Comparison of ENCODE assay signal across 8 mouse cellular contexts in the genomic region with DNA sequence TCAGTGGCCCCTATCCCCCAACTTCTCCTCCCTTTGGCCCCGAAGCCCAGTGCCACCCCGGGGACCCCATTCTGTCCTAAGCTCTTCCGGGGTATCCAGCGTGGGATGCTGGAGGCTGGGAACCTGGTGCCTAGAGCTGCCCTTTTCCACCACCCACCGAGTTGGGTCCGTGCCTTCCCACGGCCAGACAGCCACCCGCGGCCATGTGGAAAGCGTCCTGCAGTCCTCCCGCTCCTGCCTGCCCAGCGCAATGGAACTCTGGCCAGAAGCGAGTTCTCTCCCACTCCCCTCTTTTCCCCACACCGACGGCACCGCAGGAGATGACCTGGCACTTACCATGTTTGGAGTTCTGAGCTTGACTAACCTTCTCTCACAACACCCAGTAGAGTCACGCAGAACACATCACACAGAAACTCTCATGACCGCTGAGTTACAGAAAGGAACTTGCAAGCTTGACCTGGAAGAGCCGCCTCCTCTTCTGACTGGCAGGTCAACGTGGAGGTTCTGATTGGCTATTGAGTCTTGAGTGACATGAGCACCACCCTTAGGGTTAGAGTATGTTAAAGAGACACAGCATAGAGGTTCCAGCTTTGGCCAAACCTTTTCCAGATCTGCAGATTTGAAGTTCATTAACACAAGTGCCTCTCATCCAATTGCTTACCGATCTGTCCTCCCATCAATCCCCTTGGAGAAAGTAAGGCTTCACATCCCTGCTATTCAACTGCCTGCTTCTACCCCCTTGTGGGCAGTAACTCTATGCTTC. TPM values are rescaled to one million over a fixed set of nuclear protein-coding genes. Genes with fewer than 3 reads are reported as not detected.
DNase-seq lines count a peak whose midpoint lies in the region; ATAC-seq lines count a peak whose summit lies in the region.
"Not testable (repeated sequence)": the region's sequence is repeated elsewhere in the genome, so short reads cannot be mapped to it uniquely, and the experiment has no call there.

A gene (minus strand): TSS at position 436 of the 763 bp plus-strand sequence.

- H3K36me3 ChIP-seq in hindbrain, embryonic 16.5 days (ENCODE audit: control insufficient read depth, insufficient read depth, low read length): not testable (repeated sequence)

- not testable (repeated sequence) for H3K9me3 ChIP-seq in hindbrain, embryonic 16.5 days (ENCODE audit: control insufficient read depth, low read length)

- H3K4me3 ChIP-seq in hindbrain, embryonic 16.5 days (ENCODE audit: low read length): peak within 1 kb of the TSS; percentile 39

- peak within 1 kb of the TSS; percentile 44 for H3K4me2 ChIP-seq in hindbrain, embryonic 16.5 days (ENCODE audit: low read length)

- H3K9ac ChIP-seq in hindbrain, embryonic 16.5 days (ENCODE audit: low read depth, low read length): peak within 1 kb of the TSS; percentile 47; the same call in 1 of the 2 replicates

- H3K27me3 ChIP-seq in hindbrain, embryonic 16.5 days (replicated peaks; ENCODE audit: control insufficient read depth, insufficient read depth, low read length): not testable (repeated sequence)

- not testable (repeated sequence) for H3K4me1 ChIP-seq in hindbrain, embryonic 16.5 days (ENCODE audit: control insufficient read depth, insufficient read depth, low read depth, low read length)

- peak; percentile 71; the same call in 1 of the 2 replicates for ATAC-seq in common myeloid progenitor, adult 5-6 weeks (replicated peaks; ENCODE audit: low read depth, poor library complexity, severe bottlenecking)
- not testable (repeated sequence) for ATAC-seq in hindbrain, embryonic 16.5 days

- H3K27ac ChIP-seq in hindbrain, embryonic 16.5 days (ENCODE audit: low read depth, low read length): not testable (repeated sequence)

- DNase-seq in WW6 (ENCODE audit: low read depth, low spot score): peak; percentile 20
- DNase-seq in gastrocnemius, adult 8-10 months (ENCODE audit: low spot score in 2 of 2): peak; percentile 49 to 72
- DNase-seq in layer of hippocampus, postnatal 36 days: peak; percentile 71 to 73
- DNase-seq in lung, postnatal 14 days: peak; percentile 70
- peak; percentile 59 for DNase-seq in ovary, postnatal 36 days (ENCODE audit: low spot score)
- peak; percentile 59 for DNase-seq in thymus, postnatal 4 days

- 3% methylated on average over 15 of the region's 21 CpGs for WGBS in hindbrain, embryonic 16.5 days

RNA-seq across cellular contexts. Expression of the gene that starts here (rescaled TPM):
- 20.0 and 53.2 TPM in 2 replicates for total RNA-seq in common myeloid progenitor, adult 5-6 weeks (2017)
- 100 to 1,000 TPM; 108 to 151 (median 122) TPM for total RNA-seq in gastrocnemius, adult 8-10 months (2022)
- polyA plus RNA-seq in hindbrain, embryonic 16.5 days (2015; fragmentation: Nextera tagmentation; extraction: Ambion mirVana): 46.4 and 49.6 TPM in 2 replicates
- total RNA-seq in layer of hippocampus, postnatal 36 days (2021): 100 to 1,000 TPM; 139 to 163 TPM

Comparison
In these comparisons a context has a peak if more than half of its experiments do, and no peak if none do; other contexts are left out.
1. DNase-seq: peak in every context shown above with its lines; median percentile 72 in layer of hippocampus, postnatal 36 days; 70 in lung, postnatal 14 days; 60 in gastrocnemius, adult 8-10 months; 59 in ovary, postnatal 36 days; 59 in thymus, postnatal 4 days; 20 in WW6.